Mouse (Mus musculus) midbrain, embryonic 11.5 days (tissue): ENCODE measurements at regions not wholly inside any gene's neighbourhood (a gene's known extent, or its start where the extent isn't known, plus 50 kb on each side); places are given as distances from the start of the nearest gene placed in this dataset.

Experiments used
- ATAC-seq: fragments of 200-750 bp; cut with Nextera tagmentation; 2 replicates; pipeline ENCODE4 v1.8.0; 2017; ENCODE audit warnings: moderate TSS enrichment, moderate library complexity; ENCODE audit not compliant: low FRiP score
- DNase-seq: peaks from one replicate; pipeline ENCODE4 v3.0.0; 2015; ENCODE audit warnings: low spot score; ENCODE audit errors: missing footprints
- H3K27ac ChIP-seq: fragments of 300-500 bp; sonication (generic); 2 replicates; pipeline ENCODE4 v1.5.1; 2014; ENCODE audit warnings: low read depth, low read length
- H3K27me3 ChIP-seq: fragments of 300-500 bp; sonication (generic); 2 replicates; pipeline ENCODE4 v1.6.1; 2014; ENCODE audit warnings: mild to moderate bottlenecking, low read length, moderate library complexity, mixed read lengths; ENCODE audit not compliant: control insufficient read depth, insufficient read depth
- H3K36me3 ChIP-seq: fragments of 300-500 bp; sonication (generic); 2 replicates; pipeline ENCODE4 v1.6.1; 2014; ENCODE audit warnings: mild to moderate bottlenecking, low read length, moderate library complexity, mixed read lengths; ENCODE audit not compliant: control insufficient read depth, insufficient read depth
- H3K4me1 ChIP-seq: fragments of 300-500 bp; sonication (generic); 2 replicates; pipeline ENCODE4 v1.6.1; 2014; ENCODE audit warnings: low read length; ENCODE audit not compliant: control insufficient read depth, insufficient read depth
- H3K4me2 ChIP-seq: fragments of 300-500 bp; sonication (generic); 2 replicates; pipeline ENCODE4 v1.6.1; 2014; ENCODE audit warnings: mild to moderate bottlenecking, moderate library complexity
- H3K4me3 ChIP-seq: fragments of 300-500 bp; sonication (generic); 2 replicates; pipeline ENCODE4 v1.5.1; 2014; ENCODE audit warnings: low read depth, low read length
- H3K9ac ChIP-seq: fragments of 300-500 bp; sonication (generic); 2 replicates; pipeline ENCODE4 v1.6.1; 2014; ENCODE audit warnings: low read length
- H3K9me3 ChIP-seq: fragments of 300-500 bp; sonication (generic); 2 replicates; pipeline ENCODE4 v1.6.1; 2016; ENCODE audit warnings: low read length; ENCODE audit not compliant: control insufficient read depth
- WGBS: fragments of 180-500 bp; shearing (Covaris S2); extraction: QIAGEN DNeasy Blood & Tissue Kit; methylation state at CpG from one replicate; pipeline ENCODE4 v1.1.7; 2014; 5-methylcytosine and 5-hydroxymethylcytosine counted together

DNA sequence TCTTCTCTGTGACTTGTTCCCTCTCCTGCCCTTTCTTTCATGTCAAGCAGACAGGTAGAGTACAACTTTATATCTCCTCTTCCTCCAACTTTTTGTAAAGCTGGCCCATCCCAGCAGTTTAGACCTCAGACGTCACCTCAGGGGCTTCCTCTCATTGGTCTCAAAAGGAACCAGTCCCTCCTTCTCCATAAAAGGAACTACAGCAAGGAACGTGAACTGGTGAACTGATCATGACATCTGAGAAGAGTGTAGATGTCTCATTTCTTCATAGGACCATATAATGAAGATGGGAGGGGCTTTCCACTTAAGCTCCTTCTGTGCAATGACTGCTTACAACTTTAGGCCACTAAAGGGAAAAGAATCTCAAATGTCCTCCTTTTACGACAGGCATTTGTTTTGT, 153.0 kb downstream of the Ly86 start:
- Histone ChIP-seq H3K4me2 (no peak overlapping the region), H3K9me3 (no peaks in the 10 kb centered on the region), H3K4me3 (no peak overlapping the region), H3K4me1 (no peaks in the 10 kb centered on the region), H3K27ac (no peak overlapping the region), H3K27me3 (no peaks in the 10 kb centered on the region), H3K36me3 (no peaks in the 10 kb centered on the region), H3K9ac (no peak overlapping the region)
- WGBS: 65% methylated on average over 3 of the region's 3 CpGs
- no peak for ATAC-seq
- peak; percentile 35 for DNase-seq

DNA sequence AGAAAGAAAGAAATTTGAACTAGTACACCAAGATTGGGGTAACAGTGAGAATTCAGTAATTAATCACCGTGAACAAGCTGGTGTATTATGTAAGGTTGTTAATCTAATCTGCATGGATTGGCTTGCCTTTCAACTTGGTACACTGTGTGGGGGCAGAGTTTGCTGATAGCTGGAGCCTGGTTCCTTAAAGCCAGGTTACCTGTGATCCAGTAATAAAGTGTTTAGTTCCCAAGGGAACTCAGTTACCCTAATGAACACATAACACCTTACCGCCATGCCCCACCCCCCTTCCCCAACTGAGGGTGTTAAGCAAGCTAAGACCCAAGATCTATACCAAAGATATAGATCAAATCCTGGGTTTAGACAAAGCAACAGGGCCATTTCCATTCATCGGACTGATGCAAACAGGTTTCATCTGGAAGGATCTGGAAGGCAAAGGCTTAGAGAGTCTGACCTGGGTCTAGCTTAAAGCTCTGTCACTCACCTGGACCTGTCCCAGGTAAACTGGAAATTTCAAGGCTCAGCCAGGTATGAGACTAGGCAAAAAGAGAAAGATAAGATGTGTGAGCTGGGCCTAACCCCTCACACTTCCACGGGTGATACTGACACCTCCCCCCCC, 155.8 kb downstream of the Ly86 start:
- no peak for ATAC-seq
- H3K27me3 ChIP-seq: no peaks in the 10 kb centered on the region
- no peak overlapping the region for H3K4me3 ChIP-seq
- no peaks in the 10 kb centered on the region for H3K36me3 ChIP-seq
- no peak overlapping the region for H3K27ac ChIP-seq
- H3K4me1 ChIP-seq: no peaks in the 10 kb centered on the region
- H3K9ac ChIP-seq: no peak overlapping the region
- no peak overlapping the region for H3K4me2 ChIP-seq
- no peaks in the 10 kb centered on the region for H3K9me3 ChIP-seq
- WGBS: 86% methylated on average over 4 of the region's 4 CpGs
- peak; percentile 60 for DNase-seq

DNA sequence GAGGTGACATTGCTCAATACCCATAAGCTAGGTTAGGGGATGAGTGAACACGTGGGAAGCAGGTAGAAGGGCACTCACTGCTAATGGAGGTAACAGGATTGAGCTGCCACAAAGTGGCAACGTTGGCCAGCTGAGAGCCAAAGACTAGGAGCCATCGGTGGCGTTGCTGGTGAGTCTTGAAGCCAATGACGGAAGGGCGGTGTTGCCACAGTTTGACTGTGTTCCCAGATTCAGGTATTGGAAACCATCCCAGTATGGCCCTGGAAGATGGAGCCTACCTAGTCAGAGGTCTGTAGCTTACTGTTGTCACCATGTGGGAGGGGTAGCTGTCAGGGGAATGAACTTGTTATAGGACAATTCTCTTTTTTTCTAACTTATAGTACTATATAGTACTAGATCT, 158.4 kb downstream of the Ly86 start:
- peaks cover 3% of the 10 kb centered on the region; the same call in 1 of the 2 replicates for H3K27me3 ChIP-seq
- DNase-seq (no peak), ATAC-seq (no peak)
- 89% methylated on average over 6 of the region's 6 CpGs for WGBS
- no peaks in the 10 kb centered on the region for H3K4me1 ChIP-seq
- no peak overlapping the region for H3K27ac ChIP-seq
- H3K36me3 ChIP-seq: no peaks in the 10 kb centered on the region
- no peak overlapping the region for H3K4me2 ChIP-seq
- no peak overlapping the region for H3K9ac ChIP-seq
- H3K9me3 ChIP-seq: no peaks in the 10 kb centered on the region
- H3K4me3 ChIP-seq: no peak overlapping the region

DNA sequence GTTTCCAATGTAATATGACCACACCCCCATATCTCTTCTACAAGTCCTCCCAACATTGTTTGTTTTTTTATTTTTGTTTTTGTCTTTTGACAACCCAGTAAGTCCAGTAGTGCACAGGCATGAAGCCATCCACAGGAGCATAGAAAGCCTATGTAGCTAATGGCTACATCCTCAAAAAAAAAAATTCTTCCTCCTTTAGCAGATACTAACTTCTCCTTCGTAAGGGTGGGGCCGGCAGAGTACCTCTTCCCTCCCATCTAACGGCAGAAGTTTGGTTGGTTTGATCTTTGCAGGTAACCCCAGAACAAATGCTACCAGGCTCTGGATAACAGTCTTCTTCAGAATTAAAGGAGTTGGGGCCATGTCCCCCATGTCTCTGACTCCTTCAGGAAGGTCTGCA, 158.9 kb downstream of the Ly86 start:
- Histone ChIP-seq H3K36me3 (no peaks in the 10 kb centered on the region), H3K4me1 (peaks cover 3% of the 10 kb centered on the region), H3K9ac (no peak overlapping the region), H3K27ac (no peak overlapping the region), H3K27me3 (peaks cover 4% of the 10 kb centered on the region; the same call in 1 of the 2 replicates), H3K9me3 (no peaks in the 10 kb centered on the region), H3K4me3 (no peak overlapping the region), H3K4me2 (no peak overlapping the region)
- DNase-seq (no peak), ATAC-seq (no peak)
- 95% methylated on average over 3 of the region's 3 CpGs for WGBS

DNA sequence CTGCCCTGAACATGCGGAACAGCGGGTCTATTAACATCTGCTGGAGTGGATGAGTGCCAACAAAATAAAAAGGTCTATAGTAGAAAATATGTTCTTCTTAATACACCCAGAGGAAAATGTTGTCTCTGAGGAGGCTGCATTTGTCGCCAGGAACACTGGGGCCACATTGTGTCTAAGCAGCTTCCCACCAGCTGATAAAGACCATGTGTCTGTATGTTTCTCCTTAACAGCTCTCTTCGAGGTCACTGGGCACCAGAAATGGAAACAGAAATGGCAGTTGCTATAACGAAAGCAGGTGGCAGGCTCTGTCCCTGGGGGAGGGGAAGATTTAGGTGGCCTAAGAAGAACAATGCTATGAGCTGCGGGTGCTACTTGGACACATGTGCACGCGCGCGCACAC, 159.4 kb downstream of the Ly86 start:
- Histone ChIP-seq H3K9me3 (no peaks in the 10 kb centered on the region), H3K36me3 (no peaks in the 10 kb centered on the region), H3K4me3 (no peak overlapping the region), H3K4me2 (no peak overlapping the region), H3K4me1 (peaks cover 8% of the 10 kb centered on the region), H3K27ac (no peak overlapping the region), H3K9ac (no peak overlapping the region), H3K27me3 (peaks cover 4% of the 10 kb centered on the region; the same call in 1 of the 2 replicates)
- DNase-seq (peak; percentile 59), ATAC-seq (no peak)
- WGBS: 86% methylated on average over 10 of the region's 10 CpGs

DNA sequence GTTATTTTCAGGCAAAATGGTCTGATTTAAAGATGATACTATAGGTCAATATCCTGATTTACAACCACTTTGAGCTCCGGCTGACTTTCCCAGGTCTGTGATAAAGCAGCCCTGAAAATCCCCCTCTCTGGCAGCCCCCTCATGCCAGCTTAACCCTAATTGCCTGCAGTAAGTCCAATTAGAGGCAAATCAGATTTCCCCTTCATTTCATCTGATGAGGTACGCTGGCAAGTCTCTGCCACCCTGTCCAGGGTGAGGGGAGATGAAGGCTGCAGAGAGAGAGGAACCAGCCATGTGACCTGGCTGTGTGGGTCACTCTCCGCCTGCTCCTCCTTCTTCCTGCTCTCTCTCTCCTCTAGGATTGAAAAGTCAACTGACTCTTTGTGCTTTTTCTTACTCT, 160.6 kb downstream of the Ly86 start:
- Histone ChIP-seq H3K9me3 (no peaks in the 10 kb centered on the region), H3K4me2 (no peak overlapping the region), H3K4me3 (no peak overlapping the region), H3K4me1 (peaks cover 9% of the 10 kb centered on the region), H3K27me3 (peaks cover 8% of the 10 kb centered on the region; the same call in 1 of the 2 replicates), H3K27ac (no peak overlapping the region), H3K9ac (no peak overlapping the region), H3K36me3 (no peaks in the 10 kb centered on the region)
- ATAC-seq (no peak), DNase-seq (peak; percentile 54)
- WGBS: 72% methylated on average over 3 of the region's 3 CpGs

DNA sequence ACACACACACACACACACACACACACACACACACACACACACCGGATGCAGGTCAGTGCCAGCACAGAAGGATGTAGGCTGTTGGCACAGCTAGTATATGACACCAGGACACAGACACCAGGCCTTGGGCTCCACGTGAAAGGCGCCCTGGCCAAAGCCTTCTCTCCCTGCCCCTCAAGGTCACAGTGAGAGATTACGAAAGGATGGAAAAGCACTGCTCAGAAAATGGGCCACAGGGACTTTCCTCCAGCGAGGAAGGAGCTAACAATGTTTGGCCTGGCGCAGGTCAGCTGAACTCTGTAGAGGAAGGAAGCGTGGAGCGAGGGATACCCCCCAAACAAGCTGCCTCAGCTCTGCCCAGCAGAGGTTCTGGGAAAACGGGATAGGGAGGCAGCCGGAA, 161.0 kb downstream of the Ly86 start:
- Histone ChIP-seq H3K9me3 (no peaks in the 10 kb centered on the region), H3K36me3 (no peaks in the 10 kb centered on the region), H3K4me1 (peaks cover 9% of the 10 kb centered on the region), H3K4me3 (no peak overlapping the region), H3K27ac (no peak overlapping the region), H3K4me2 (no peak overlapping the region), H3K27me3 (peaks cover 8% of the 10 kb centered on the region; the same call in 1 of the 2 replicates), H3K9ac (no peak overlapping the region)
- ATAC-seq: no peak
- no peak for DNase-seq
- 65% methylated on average over 10 of the region's 10 CpGs for WGBS

DNA sequence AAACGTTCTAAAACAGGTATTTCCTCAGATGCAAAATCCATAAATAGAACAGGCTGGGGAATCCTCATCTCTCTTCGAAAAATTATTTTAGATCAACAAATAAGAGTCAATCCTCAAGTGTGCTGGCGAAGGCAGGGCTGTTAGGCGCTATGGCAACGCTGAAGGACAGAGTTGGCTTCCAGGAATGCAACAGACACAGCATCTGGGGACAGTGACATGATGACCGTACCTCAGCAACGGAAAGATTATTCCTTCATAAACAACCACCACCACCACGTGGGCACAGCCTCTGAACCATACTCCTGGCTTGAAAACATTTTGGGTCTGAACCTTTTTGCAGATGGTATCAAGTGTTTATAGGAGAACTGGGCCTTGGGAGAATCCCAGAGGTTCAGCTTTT, 161.7 kb downstream of the Ly86 start:
- Histone ChIP-seq H3K27ac (no peak overlapping the region), H3K9ac (no peak overlapping the region), H3K4me2 (no peak overlapping the region), H3K4me1 (peaks cover 9% of the 10 kb centered on the region), H3K27me3 (peaks cover 10% of the 10 kb centered on the region; the same call in 1 of the 2 replicates), H3K4me3 (no peak overlapping the region), H3K9me3 (no peaks in the 10 kb centered on the region), H3K36me3 (no peaks in the 10 kb centered on the region)
- ATAC-seq: no peak
- DNase-seq: peak; percentile 79
- 77% methylated on average over 8 of the region's 8 CpGs for WGBS

DNA sequence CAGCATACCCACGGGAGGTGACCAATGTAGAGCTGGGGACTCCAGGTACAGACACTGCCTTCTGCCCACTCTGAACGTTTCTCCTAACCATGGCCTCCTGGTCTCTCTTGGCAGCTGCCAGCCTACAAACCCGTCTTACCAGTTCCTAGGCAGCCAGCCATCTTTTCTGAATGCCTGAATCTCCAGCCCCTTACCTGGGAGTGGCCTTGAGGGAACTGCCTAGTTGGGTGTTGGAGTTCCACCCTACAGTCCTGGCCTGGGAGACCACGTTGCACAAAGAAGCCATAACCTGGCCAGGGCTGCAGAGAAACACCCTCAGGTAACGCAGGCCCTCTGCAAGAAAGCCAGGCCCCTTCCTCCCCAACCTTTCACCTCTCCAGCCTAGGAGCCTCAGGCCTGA, 162.1 kb downstream of the Ly86 start:
- WGBS: 73% methylated on average over 5 of the region's 5 CpGs
- Histone ChIP-seq H3K4me1 (peaks cover 9% of the 10 kb centered on the region), H3K36me3 (no peaks in the 10 kb centered on the region), H3K27ac (no peak overlapping the region), H3K9ac (no peak overlapping the region), H3K4me2 (no peak overlapping the region), H3K4me3 (no peak overlapping the region), H3K27me3 (peaks cover 10% of the 10 kb centered on the region; the same call in 1 of the 2 replicates), H3K9me3 (no peaks in the 10 kb centered on the region)
- peak; percentile 64 for DNase-seq
- no peak for ATAC-seq
